Mouse (Mus musculus): Measurements from ENCODE around the gene Ntmt1.

DNA sequence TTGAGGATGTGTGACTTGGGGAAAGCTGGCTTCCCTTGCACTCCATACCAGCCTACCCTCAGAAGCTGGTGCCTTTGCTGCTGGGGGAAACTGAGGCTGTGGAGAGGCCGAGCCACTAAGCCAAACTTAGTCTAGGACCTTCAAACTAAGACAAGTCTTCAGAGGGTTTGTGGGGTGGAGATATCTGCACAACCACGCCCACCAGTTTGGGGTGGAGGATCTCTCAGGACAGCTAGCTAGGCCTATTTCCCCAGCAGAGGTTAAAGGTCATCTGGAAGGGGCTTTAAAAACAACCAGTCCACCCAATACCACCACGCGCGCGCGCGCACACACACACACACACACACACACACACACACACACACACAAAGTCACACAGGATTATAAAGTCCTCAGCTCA, 38.6 kb downstream of the Ntmt1 start:
- TF ChIP-seq TAL1 (IDR thresholded peaks at IDR 0.05; ENCODE audit: low read length) (no peak), GATA1 (IDR thresholded peaks at IDR 0.05; ENCODE audit: low read length) (no peak)
